Mouse (Mus musculus) fat pad, adult 2 months (tissue): ENCODE data around the gene Mpp1.

ENCODE experiments used
- DNase-seq: peaks from one replicate; pipeline ENCODE4 v3.0.0-alpha.2; 2011; ENCODE audit warnings: low read depth, low spot score; ENCODE audit errors: extremely low read depth

Gene Mpp1

GRCm38 (mm10) chrX:75084774-75085508 lies 45.9 kb downstream of the Mpp1 start, which contains the start of gene Gab3:
Gab3 (minus strand) TSS chrX:75085458.
- no peak for DNase-seq

- no peak for DNase-seq
Measured at GRCm38 (mm10) chrX:75083982-75084773, 46.6 kb downstream of the Mpp1 start.

- DNase-seq = no peak
Measured at GRCm38 (mm10) chrX:75082351-75082750, 48.5 kb downstream of the Mpp1 start.
